Mouse (Mus musculus) gastrocnemius, postnatal 4 days (tissue): ENCODE measurements around the gene Sdsl. TPM values are rescaled to one million over a fixed set of nuclear protein-coding genes. Genes with fewer than 3 reads are reported as not detected.
A peak's percentile ranks its signal among the peaks of the same experiment; 100 is the strongest.

Experiments
- DNase-seq, 2 experiments: peaks; one replicate each; pipeline ENCODE4 v3.0.0; 2021 to 2022; ENCODE audit warnings: low spot score in 2 of 2, mixed read lengths in 2 of 2
- total RNA-seq, 2 experiments: library from RNA; stranded (reverse); gene quantifications; 2 replicates each; pipeline ENCODE4 v1.2.3; 2021

Sdsl gene
- total RNA-seq, 2 experiments from 2014 or later, result 0.32 to 0.73 TPM

GRCm38 (mm10) chr5:120431001-120431583, 41.5 kb downstream of the Sdsl start:
- no peak for DNase-seq

GRCm38 (mm10) chr5:120429692-120430091, 42.9 kb downstream of the Sdsl start:
- no peak for DNase-seq

GRCm38 (mm10) chr5:120428990-120429389, 43.6 kb downstream of the Sdsl start:
- no peak for DNase-seq

- no peak for DNase-seq
Observed at GRCm38 (mm10) chr5:120428189-120428838, 44.3 kb downstream of the Sdsl start.

- no peak for DNase-seq
Observed at GRCm38 (mm10) chr5:120427451-120427938, 45.1 kb downstream of the Sdsl start.

- DNase-seq, result no peak
Observed at GRCm38 (mm10) chr5:120426572-120426971, 46.0 kb downstream of the Sdsl start.

- DNase-seq, result no peak
Observed at GRCm38 (mm10) chr5:120425711-120426110, 46.9 kb downstream of the Sdsl start.

GRCm38 (mm10) chr5:120424657-120425056, 48.0 kb downstream of the Sdsl start:
- DNase-seq, result no peak

GRCm38 (mm10) chr5:120424039-120424438, 48.6 kb downstream of the Sdsl start:
- peak; percentile 65 to 79 for DNase-seq

GRCm38 (mm10) chr5:120420106-120420505, 52.5 kb downstream of the Sdsl start:
- no peak for DNase-seq

GRCm38 (mm10) chr5:120413436-120413835, 59.2 kb downstream of the Sdsl start:
- no peak for DNase-seq

- no peak for DNase-seq
Observed at GRCm38 (mm10) chr5:120409385-120410378, 62.9 kb downstream of the Sdsl start.

- no peak for DNase-seq
Observed at GRCm38 (mm10) chr5:120408933-120409332, 63.7 kb downstream of the Sdsl start.

Other genes with a start within 250 kb of the Sdsl start
- gene Lhx5, start 41.1 kb downstream of the Sdsl start, total RNA-seq, result not detected
- gene Sds, start 3.7 kb upstream of the Sdsl start, total RNA-seq, result not detected
- 10 to 100 TPM; 43.7 to 49.7 TPM for gene Plbd2, start 30.8 kb upstream of the Sdsl start, total RNA-seq
- 10 to 100 TPM; 22.7 to 30.9 TPM for gene Slc8b1, start 38.4 kb upstream of the Sdsl start, total RNA-seq
- 10 to 100 TPM; 77.7 to 81.3 TPM for gene Tpcn1, start 115.9 kb upstream of the Sdsl start, total RNA-seq
- under 1 TPM; 0.16 to 0.37 TPM for gene Iqcd, start 116.2 kb upstream of the Sdsl start, total RNA-seq
- 1 to 10 TPM; 6.1 to 7.2 TPM for gene Rita1, start 139.8 kb upstream of the Sdsl start, total RNA-seq
- gene Ddx54, start 139.9 kb upstream of the Sdsl start, total RNA-seq, result 10 to 100 TPM; 28.5 to 29.5 TPM
- not detected for gene Cfap73, start 161.4 kb upstream of the Sdsl start, total RNA-seq
- not detected for gene Rasal1, start 176.0 kb upstream of the Sdsl start, total RNA-seq
- gene Dtx1, start 239.1 kb upstream of the Sdsl start, total RNA-seq, result 1 to 10 TPM in 1 of 2 experiments, under 1 TPM in 1; 0.98 to 1.9 TPM